Mouse (Mus musculus): Measurements from ENCODE around the gene Myh9. TPM values are rescaled to one million over a fixed set of nuclear protein-coding genes. Genes with fewer than 3 reads are reported as not detected.

Gene Myh9
- polyA plus RNA-seq, 1 experiment from 2014 or later, result 12.4 TPM

DNA sequence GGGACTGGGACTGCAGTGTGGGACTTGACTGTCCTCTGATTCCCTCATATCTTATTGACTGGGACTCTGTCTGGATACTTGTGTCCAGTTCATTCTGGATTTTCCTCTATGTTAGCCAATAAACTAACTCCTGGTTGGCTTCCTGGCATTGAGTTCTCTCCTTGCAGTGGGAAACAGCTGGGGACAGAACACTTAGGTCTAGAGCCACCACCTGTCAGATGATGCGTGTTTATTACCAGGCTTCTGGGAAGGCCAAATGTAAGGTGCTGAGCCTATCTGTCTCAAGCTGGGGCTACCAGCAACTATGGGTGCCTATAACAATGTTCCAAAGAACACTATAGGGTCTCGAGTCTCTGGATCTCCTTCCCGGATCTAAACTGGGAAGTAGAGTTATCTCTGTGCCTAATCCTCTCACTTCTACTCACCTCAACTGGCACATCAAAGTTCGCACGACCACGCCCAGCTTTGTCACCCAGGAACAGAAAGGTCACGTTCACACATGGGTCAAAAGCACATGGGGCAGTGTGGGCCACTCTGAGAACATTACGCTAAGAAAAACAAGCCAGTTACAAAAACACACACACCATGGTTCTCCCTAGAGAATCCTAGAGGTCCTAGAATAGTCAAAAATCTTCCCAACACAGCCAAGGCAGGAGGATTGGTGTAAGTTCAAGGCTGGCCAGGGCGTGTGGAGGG, 22.2 kb upstream of the Myh9 start:
- WGBS, result 90% methylated on average over 9 of the region's 9 CpGs
- no peaks in the 10 kb centered on the region for H3K36me3 ChIP-seq
- no peak for ATAC-seq (ENCODE audit: low read depth)
- no peak overlapping the region for H3K4me3 ChIP-seq
- H3K4me2 ChIP-seq, result no peak overlapping the region
- H3K9ac ChIP-seq, result no peak overlapping the region
- no peak overlapping the region for H3K27ac ChIP-seq (replicated peaks)
- peaks cover 5% of the 10 kb centered on the region for H3K4me1 ChIP-seq (replicated peaks)
- no peaks in the 10 kb centered on the region for H3K9me3 ChIP-seq
- H3K27me3 ChIP-seq, result no peaks in the 10 kb centered on the region

DNA sequence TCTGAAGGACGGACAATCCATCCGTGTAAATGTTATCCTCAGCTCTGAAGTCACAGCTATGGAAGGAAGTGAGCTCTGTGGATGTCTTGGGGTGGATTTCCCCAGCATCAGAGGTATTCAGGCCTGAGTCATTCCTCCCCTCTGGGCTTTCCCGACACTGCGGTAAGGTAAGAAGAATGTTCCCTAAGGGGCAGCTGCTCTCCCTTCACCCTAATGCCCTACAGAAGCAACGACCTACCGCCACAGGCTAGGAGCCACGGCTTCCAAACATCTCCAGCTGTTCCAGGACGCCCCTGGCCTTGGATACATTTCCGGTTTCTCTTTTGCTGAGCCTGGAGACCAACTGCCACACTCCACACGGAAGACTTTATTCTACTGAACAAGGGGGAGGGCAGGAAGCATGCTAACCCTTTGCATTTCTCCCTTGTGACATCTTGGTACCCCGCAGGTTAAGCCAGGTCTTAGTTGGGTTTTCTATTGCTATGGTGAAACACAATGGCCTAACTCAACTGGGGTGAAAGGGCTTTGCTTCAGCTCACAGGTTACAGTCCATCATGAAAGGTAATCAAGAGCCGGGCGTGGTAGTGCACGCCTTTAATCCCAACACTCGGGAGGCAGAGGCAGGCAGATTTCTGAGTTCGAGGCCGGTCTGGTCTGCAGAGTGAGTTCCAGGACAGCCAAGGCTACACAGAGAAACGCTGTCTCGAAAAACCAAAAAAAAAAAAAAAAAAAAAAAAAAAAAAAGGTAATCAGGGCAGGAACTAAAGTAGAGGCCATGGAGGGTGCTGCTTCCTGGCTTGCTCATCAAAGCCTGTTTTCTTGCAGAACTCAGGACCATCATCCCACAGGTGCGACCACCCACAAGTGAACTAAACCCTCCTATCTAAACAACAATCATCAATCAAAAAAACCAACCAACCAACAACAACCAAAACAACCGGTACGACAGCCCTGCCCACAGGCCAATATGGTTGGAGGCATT, 21.3 kb upstream of the Myh9 start:
- WGBS, result 86% methylated on average over 22 of the region's 22 CpGs
- Histone ChIP-seq H3K36me3 (no peaks in the 10 kb centered on the region), H3K9ac (no peak overlapping the region), H3K4me3 (no peak overlapping the region), H3K4me2 (no peak overlapping the region), H3K27me3 (no peaks in the 10 kb centered on the region), H3K27ac (replicated peaks) (no peak overlapping the region), H3K4me1 (replicated peaks) (peaks cover 5% of the 10 kb centered on the region), H3K9me3 (no peaks in the 10 kb centered on the region)
- ATAC-seq (ENCODE audit: low read depth), result no peak

DNA sequence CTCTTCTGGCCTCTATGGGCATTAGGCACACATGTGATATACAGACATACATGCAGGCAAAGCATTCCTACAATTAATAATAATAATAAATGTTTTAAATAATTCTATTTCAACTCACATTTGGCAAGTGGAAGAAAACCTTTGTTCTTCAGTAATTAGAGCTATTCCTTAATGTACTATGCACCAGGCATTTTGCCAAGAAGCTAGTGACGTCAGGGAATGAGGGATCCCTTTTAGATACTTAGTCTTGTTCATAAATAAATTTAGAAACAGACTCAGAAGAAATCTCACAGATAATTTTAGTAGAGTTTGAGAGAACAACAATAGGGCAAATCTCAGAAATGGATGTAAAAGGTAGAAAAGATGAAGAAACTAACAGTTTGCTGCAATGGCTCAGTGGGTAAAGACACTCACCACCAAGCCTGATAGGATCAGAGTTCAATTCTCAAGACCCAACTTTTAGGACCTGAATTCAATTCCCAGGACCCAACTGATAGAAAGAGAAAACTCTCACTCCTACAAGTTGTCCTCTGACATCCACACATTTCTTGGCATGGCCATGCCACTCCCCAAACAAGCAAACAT, 18.2 kb upstream of the Myh9 start:
- Histone ChIP-seq H3K4me3 (no peak overlapping the region), H3K27ac (replicated peaks) (no peak overlapping the region), H3K4me1 (replicated peaks) (peaks cover 18% of the 10 kb centered on the region), H3K36me3 (no peaks in the 10 kb centered on the region), H3K4me2 (no peak overlapping the region), H3K27me3 (no peaks in the 10 kb centered on the region), H3K9ac (no peak overlapping the region), H3K9me3 (no peaks in the 10 kb centered on the region)
- no peak for ATAC-seq (ENCODE audit: low read depth)
- WGBS, result 65% methylated on average over 1 of the region's 1 CpGs

DNA sequence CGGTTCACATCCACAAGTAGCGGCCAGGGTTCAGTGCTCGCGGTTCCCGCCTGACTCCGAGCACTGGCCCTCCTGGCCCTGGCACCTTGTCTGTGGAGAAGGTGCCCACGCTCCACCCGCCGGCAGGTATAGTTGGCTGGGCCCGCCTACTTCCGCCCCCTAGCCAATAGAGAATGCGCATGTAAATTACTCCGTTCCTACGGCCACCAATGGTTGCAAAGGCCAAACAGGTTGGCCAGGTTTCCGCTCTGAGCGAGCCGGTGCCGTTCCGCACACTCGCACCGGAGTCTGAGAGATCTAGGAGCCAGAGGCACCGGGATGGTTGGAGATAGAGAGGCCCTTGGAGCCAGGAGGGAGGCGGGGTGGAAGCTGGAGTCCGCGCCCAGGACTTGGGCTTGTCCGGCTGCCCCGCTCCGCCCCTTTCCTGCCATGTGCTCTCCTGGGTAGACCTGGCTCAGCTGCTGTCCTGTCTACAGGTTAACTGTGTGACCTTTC, 15.7 kb upstream of the Myh9 start:
- Histone ChIP-seq H3K9me3 (no peaks in the 10 kb centered on the region), H3K9ac (peak overlapping the region; percentile 61), H3K27ac (replicated peaks) (no peak overlapping the region), H3K4me2 (peak overlapping the region; percentile 83), H3K27me3 (no peaks in the 10 kb centered on the region), H3K4me3 (peak overlapping the region; percentile 54), H3K36me3 (no peaks in the 10 kb centered on the region), H3K4me1 (replicated peaks) (peaks cover 18% of the 10 kb centered on the region)
- WGBS, result 2% methylated on average over 28 of the region's 28 CpGs
- peak; percentile 89 for ATAC-seq (ENCODE audit: low read depth)

DNA sequence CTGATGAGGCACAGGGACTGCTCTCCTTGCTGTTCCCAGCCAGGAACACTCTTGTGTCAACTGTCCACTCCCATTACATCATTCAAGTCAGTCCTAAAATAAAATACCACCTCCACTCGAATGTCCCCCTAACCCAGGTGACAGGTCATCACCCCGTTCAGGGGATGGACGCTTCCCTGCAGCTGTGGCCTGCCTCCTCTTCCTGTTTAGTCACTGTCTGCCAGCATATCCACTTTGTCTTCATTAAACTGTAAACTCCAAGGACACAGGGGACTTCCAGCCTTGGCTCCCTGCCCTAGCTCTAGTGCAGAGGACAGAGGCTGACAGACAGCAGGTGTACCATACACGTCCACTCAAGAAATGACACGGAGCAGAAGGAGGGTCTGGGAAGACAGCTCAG, 14.6 kb upstream of the Myh9 start:
- Histone ChIP-seq H3K4me3 (no peak overlapping the region), H3K27ac (replicated peaks) (no peak overlapping the region; the same call in 1 of the 2 replicates), H3K9me3 (no peaks in the 10 kb centered on the region), H3K4me1 (replicated peaks) (peaks cover 18% of the 10 kb centered on the region), H3K36me3 (no peaks in the 10 kb centered on the region), H3K9ac (no peak overlapping the region), H3K27me3 (no peaks in the 10 kb centered on the region), H3K4me2 (no peak overlapping the region)
- ATAC-seq (ENCODE audit: low read depth), result no peak
- WGBS, result 62% methylated on average over 5 of the region's 5 CpGs

DNA sequence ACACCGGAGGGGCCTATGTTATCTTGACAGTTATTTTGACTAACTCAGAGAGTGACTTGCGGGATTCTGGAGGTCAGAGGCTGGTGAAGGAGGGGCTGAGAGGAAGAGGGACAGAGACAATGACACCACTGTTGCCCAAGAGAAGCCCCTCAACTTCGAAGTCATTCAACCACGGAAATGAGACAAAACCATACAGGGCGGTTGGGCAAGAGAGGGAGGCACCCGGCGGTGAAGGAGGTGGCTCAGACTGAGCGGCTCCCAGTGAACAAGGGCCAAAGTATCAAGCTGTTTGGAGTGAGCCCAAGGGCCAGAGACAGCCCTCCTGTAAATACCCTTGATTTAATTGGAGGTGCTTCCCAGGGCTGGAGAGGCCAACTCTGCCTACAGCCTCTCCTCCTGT, 13.3 kb upstream of the Myh9 start:
- Histone ChIP-seq H3K4me3 (no peak overlapping the region), H3K27ac (replicated peaks) (no peak overlapping the region), H3K9ac (no peak overlapping the region), H3K27me3 (no peaks in the 10 kb centered on the region), H3K4me1 (replicated peaks) (peaks cover 18% of the 10 kb centered on the region), H3K9me3 (no peaks in the 10 kb centered on the region), H3K4me2 (no peak overlapping the region), H3K36me3 (no peaks in the 10 kb centered on the region)
- 53% methylated on average over 8 of the region's 8 CpGs for WGBS
- no peak for ATAC-seq (ENCODE audit: low read depth)

DNA sequence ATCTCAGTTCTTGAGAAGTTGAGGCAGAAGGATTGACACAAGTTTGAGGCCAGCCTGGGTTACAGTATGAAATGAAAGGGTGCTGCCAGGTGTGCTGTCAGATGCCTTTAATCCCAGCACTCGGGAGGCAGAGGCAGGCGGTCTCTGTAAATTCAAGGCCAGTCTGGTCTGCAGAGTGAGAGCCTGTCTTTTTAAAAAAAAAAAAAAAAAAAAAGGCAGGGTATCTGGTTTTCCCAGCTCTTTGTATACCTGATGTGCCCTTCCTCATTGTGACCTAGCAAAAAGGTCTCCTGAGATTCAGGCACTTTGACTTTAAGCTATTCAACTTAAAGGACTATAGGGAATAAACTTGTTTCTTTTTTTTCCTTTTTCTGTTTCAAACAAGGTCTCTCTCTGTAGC, 10.0 kb upstream of the Myh9 start:
- ATAC-seq (ENCODE audit: low read depth), result no peak
- no peaks in the 10 kb centered on the region for H3K9me3 ChIP-seq
- H3K36me3 ChIP-seq, result no peaks in the 10 kb centered on the region
- WGBS, result 91% methylated on average over 2 of the region's 2 CpGs
- no peaks in the 10 kb centered on the region for H3K27me3 ChIP-seq
- no peak overlapping the region for H3K27ac ChIP-seq (replicated peaks)
- H3K4me2 ChIP-seq, result no peak overlapping the region
- peaks cover 8% of the 10 kb centered on the region; the same call in 1 of the 2 replicates for H3K4me1 ChIP-seq (replicated peaks)
- H3K4me3 ChIP-seq, result no peak overlapping the region
- H3K9ac ChIP-seq, result no peak overlapping the region

DNA sequence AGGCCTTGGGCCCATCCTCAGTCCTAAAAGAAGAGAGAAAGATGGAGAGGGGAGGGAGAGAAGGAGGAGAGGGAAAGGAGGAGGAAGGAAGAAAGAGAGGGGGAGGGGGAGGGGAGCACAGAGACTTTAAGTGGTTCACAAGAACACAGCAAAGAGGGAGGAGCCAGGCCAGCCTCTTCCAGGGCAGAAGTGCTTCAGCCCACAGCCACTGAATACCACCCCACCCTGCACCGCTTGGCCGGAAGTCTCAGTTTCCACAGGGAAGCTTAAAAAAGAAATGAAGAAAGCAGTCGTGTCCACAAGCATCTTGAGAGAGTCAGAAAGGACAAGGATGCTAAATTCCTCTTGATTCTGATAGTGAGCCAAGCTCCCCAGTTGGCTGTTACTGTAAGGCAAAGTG, 9.2 kb upstream of the Myh9 start:
- no peak overlapping the region for H3K27ac ChIP-seq (replicated peaks)
- 49% methylated on average over 3 of the region's 3 CpGs for WGBS
- no peaks in the 10 kb centered on the region for H3K9me3 ChIP-seq
- ATAC-seq (ENCODE audit: low read depth), result no peak
- peaks cover 2% of the 10 kb centered on the region; the same call in 1 of the 2 replicates for H3K4me1 ChIP-seq (replicated peaks)
- no peak overlapping the region for H3K4me3 ChIP-seq
- no peak overlapping the region for H3K9ac ChIP-seq
- H3K27me3 ChIP-seq, result no peaks in the 10 kb centered on the region
- no peaks in the 10 kb centered on the region for H3K36me3 ChIP-seq
- no peak overlapping the region for H3K4me2 ChIP-seq

DNA sequence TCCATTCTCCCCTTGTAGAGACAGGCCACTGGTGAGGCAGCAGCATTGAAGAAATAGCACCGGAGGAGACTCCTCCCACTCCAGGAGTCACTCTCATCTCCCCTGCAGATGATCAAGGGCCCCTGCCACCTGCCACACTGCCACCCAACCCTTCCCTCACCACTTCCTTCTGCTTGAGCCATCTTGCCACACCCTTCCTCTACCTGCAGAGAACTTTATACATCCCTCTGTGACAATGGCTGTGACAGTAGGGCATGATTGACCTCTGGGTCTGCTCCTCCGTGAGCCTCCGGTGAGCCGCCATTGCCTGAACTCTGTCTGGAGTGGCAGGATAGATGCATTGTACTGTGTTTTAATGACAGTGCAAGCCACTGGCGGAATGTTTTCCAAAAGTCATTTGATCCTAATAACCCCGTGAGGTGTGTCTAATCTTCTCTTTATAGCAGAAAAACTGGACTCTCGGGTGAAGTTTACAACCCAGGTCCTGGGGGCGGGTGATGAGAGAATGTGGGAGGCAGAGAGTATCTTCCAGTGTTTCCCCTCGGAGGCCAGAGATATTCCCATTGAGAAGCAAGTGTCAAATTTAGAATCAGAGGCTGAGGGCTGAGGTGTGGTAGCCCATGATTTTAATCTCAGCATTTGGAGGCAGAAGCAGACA, 7.7 kb upstream of the Myh9 start:
- H3K9ac ChIP-seq, result no peak overlapping the region
- ATAC-seq (ENCODE audit: low read depth), result no peak
- no peaks in the 10 kb centered on the region for H3K4me1 ChIP-seq (replicated peaks)
- no peak overlapping the region for H3K27ac ChIP-seq (replicated peaks)
- H3K9me3 ChIP-seq, result no peaks in the 10 kb centered on the region
- no peak overlapping the region for H3K4me2 ChIP-seq
- no peaks in the 10 kb centered on the region for H3K27me3 ChIP-seq
- H3K4me3 ChIP-seq, result no peak overlapping the region
- 66% methylated on average over 9 of the region's 9 CpGs for WGBS
- no peaks in the 10 kb centered on the region for H3K36me3 ChIP-seq

DNA sequence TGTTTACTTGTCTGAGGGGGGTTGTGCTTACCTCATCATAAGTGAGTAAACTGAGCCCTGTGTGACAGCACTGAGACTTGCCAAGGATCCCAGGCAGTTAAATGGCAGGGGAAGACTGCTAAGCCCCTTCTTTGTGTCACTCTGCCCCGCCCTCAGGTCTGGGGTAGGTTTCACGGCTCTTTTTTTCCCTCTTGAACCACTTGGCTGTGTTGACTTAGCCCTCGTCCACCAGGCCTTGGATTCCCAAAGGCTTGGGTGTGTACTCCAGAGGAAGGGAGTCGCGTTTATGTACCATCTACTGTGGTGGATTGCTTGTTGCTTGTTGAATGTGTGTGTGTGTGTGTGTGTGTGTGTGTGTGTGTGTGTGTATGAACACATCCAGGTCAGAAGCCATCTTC, 7.1 kb upstream of the Myh9 start:
- Histone ChIP-seq H3K4me3 (no peak overlapping the region), H3K9me3 (no peaks in the 10 kb centered on the region), H3K4me1 (replicated peaks) (no peaks in the 10 kb centered on the region), H3K27me3 (no peaks in the 10 kb centered on the region), H3K4me2 (no peak overlapping the region), H3K36me3 (no peaks in the 10 kb centered on the region), H3K9ac (no peak overlapping the region), H3K27ac (replicated peaks) (no peak overlapping the region)
- WGBS, result 58% methylated on average over 5 of the region's 5 CpGs
- ATAC-seq (ENCODE audit: low read depth), result no peak

DNA sequence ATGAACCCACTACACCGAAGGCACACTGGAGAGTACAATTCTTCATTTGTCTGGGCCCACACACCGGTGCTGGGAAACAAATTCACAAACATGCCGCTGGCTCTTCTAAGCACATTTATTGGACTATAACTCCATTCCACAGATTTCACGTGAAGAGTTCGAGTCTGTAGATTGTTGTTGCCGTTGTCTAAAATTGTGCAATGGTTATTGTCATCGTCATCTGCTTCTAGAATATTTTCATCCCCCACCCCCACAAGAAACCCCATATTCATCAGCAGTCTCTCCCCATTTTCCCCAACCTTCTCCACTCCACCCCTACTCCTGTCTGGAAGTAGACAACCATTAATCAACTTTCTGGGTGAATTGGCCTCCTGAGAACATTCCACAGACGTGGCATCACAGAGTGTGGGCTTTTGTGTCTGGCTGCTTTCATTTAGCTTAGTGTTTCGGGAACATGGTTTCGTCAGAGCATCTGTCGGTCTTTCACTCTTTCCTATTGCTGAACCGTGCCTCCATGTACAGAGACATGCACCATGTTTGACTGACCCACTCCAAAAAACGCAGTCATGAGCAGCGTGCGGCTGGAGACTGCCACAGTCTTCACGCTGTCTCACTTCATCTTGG, 6.6 kb upstream of the Myh9 start:
- 77% methylated on average over 16 of the region's 16 CpGs for WGBS
- no peak overlapping the region for H3K4me3 ChIP-seq
- no peaks in the 10 kb centered on the region for H3K36me3 ChIP-seq
- H3K4me1 ChIP-seq (replicated peaks), result no peaks in the 10 kb centered on the region
- no peaks in the 10 kb centered on the region for H3K27me3 ChIP-seq
- H3K4me2 ChIP-seq, result no peak overlapping the region
- H3K27ac ChIP-seq (replicated peaks), result no peak overlapping the region
- no peaks in the 10 kb centered on the region for H3K9me3 ChIP-seq
- ATAC-seq (ENCODE audit: low read depth), result no peak
- H3K9ac ChIP-seq, result no peak overlapping the region
